Mouse (Mus musculus): ENCODE results near the gene Auh.

Auh gene

DNA sequence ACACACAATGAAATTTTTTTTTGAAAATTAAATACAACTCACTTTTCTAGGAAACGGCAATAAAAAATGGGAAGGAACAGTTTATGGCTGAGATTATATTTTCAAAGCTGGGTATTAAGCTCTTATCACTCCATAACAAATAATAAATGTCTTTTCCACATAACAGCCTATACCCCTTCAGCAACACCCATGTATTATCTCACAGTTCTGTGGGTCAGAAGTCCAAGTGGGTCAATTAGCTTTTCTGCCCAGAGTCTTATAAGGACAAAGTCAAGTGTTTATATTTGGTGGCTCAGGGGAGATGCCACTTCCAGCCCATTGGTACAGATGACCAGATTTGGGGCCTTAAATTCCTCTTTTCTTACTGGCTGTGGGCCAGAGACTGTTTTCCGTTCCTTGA is 129.4 kb downstream of the Auh start:
- DNase-seq (ENCODE audit: low spot score in 2 of 2), result no peak

DNA sequence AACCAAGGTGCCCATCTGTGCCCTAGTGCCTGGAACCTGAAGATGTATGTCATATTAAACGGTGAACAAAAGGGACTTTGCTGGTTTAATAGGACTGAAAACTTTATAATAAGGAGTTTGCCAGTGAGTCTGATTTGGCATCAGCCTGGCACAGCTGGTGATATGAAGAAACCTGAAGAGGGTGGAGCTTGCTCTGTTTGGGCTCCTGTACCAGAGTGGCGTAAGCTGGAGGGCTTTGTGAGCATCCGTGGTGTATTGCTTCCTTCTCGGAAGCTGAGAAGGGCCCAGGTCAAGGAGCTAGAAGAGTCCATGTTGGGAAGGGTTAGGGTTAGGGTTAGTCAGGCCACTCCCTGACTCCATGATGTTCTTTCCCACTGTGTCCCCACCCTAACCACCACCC is 135.2 kb downstream of the Auh start:
- no peak for DNase-seq (ENCODE audit: low spot score in 2 of 2)

- DNase-seq (ENCODE audit: low spot score in 2 of 2), result no peak
These were observed 136.0 kb downstream of the Auh start for GRCm38 (mm10) chr13:52793434-52793989.

GRCm38 (mm10) chr13:52792242-52792844 is 137.1 kb downstream of the Auh start:
- DNase-seq (ENCODE audit: low spot score in 2 of 2), result no peak

DNA sequence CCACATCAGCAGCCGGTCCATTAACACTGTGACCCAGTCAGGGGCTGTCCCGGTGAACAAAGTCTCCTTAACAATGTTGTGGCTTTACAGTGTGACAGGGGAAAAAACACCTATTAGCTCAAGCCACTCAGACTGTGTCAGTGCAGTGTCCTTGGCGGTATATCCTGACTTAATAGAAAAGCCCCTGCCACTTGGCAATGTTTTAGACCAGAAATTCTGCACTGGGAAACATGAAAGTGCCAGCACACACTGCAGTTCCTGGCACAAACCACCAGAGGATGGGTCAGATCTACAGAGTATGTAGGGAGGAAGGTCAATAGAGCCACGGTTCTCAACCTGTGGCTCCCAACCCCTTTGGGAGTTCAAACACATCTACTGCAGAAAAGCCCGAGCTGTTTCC is 138.6 kb downstream of the Auh start:
- DNase-seq (ENCODE audit: low spot score in 2 of 2), result no peak
